Mouse (Mus musculus): ENCODE measurements around the gene Sugt1. TPM values are rescaled to one million over a fixed set of nuclear protein-coding genes. Genes with fewer than 3 reads are reported as not detected.

Gene Sugt1
- polyA plus RNA-seq, 1 experiment from 2014 or later = 183 TPM

GRCm38 (mm10) chr14:79605881-79606280 lies 18.4 kb downstream of the Sugt1 start:
- in situ Hi-C loops (cut with MboI; ENCODE audit: low pct_unique_long_range_greater_than_20kb) = no loop called here

GRCm38 (mm10) chr14:79606392-79606791 lies 18.9 kb downstream of the Sugt1 start:
- in situ Hi-C loops (cut with MboI; ENCODE audit: low pct_unique_long_range_greater_than_20kb) = no loop called here
- ATAC-seq (no peak), DNase-seq (ENCODE audit: low read depth, low spot score) (no peak)
- ChIA-PET CTCF (interaction anchor here (1.2 kb wide), 1 partner anchor 16 kb away, joined by 3 read pairs; no protein-coding TSS in a partner anchor), POLR2A (no interaction called here)
- TF ChIP-seq CTCF (IDR thresholded peaks at IDR 0.05) = no peak
- no peaks in the 10 kb centered on the region for H3K27me3 ChIP-seq

More at GRCm38 (mm10) chr14:79605881-79606280, 18.4 kb downstream of the Sugt1 start:
- no peak for TF ChIP-seq CTCF (IDR thresholded peaks at IDR 0.05)
- ATAC-seq = no peak
- ChIA-PET POLR2A (interaction anchor here (0.6 kb wide), 1 partner anchor 12 kb away, joined by 3 read pairs; no protein-coding TSS in a partner anchor), CTCF (interaction anchor here (1.2 kb wide), 1 partner anchor 16 kb away, joined by 3 read pairs; no protein-coding TSS in a partner anchor)
- no peaks in the 10 kb centered on the region for H3K27me3 ChIP-seq
- no peak for DNase-seq (ENCODE audit: low read depth, low spot score)

GRCm38 (mm10) chr14:79606867-79607266 lies 19.4 kb downstream of the Sugt1 start:
- no peak for ATAC-seq
- POLR2A ChIA-PET = no interaction called here
- CTCF ChIA-PET = interaction anchor here (1.4 to 1.6 kb wide), 2 partner anchors 11 to 17 kb away, joined by 4 read pairs; no protein-coding TSS in a partner anchor
- DNase-seq (ENCODE audit: low read depth, low spot score) = no peak
- no peaks in the 10 kb centered on the region for H3K27me3 ChIP-seq
- in situ Hi-C loops (cut with MboI; ENCODE audit: low pct_unique_long_range_greater_than_20kb) = no loop called here
- TF ChIP-seq CTCF (IDR thresholded peaks at IDR 0.05) = no peak

GRCm38 (mm10) chr14:79607352-79607751 lies 19.9 kb downstream of the Sugt1 start:
- no peak for TF ChIP-seq CTCF (IDR thresholded peaks at IDR 0.05)
- DNase-seq (ENCODE audit: low read depth, low spot score) = no peak
- ATAC-seq = no peak
- in situ Hi-C loops (cut with MboI; ENCODE audit: low pct_unique_long_range_greater_than_20kb) = no loop called here
- CTCF ChIA-PET = interaction anchor here (1.4 to 1.6 kb wide), 2 partner anchors 10 to 16 kb away, joined by 4 read pairs; no protein-coding TSS in a partner anchor
- POLR2A ChIA-PET = no interaction called here
- no peaks in the 10 kb centered on the region for H3K27me3 ChIP-seq

GRCm38 (mm10) chr14:79608286-79608685 lies 20.8 kb downstream of the Sugt1 start:
- ATAC-seq (no peak), DNase-seq (ENCODE audit: low read depth, low spot score) (no peak)
- ChIA-PET CTCF (interaction anchor here (0.9 to 1.6 kb wide), 3 partner anchors 9 to 15 kb away, joined by 3 to 4 read pairs (median 4); no protein-coding TSS in a partner anchor), POLR2A (no interaction called here)
- in situ Hi-C loops (cut with MboI; ENCODE audit: low pct_unique_long_range_greater_than_20kb) = no loop called here
- TF ChIP-seq CTCF (IDR thresholded peaks at IDR 0.05) = no peak
- H3K27me3 ChIP-seq = no peaks in the 10 kb centered on the region

GRCm38 (mm10) chr14:79617121-79617828 lies 29.8 kb downstream of the Sugt1 start:
- in situ Hi-C loops (cut with MboI; ENCODE audit: low pct_unique_long_range_greater_than_20kb) = loop anchor here (10.0 kb wide), 1 partner anchor 298 kb away; no protein-coding TSS in a partner anchor
- peak; percentile 56 for TF ChIP-seq CTCF (IDR thresholded peaks at IDR 0.05)
- CTCF ChIA-PET = interaction anchor here (0.7 to 1.8 kb wide), 17 partner anchors 8 to 295 kb away, joined by 3 to 9 read pairs (median 3); no protein-coding TSS in a partner anchor
- H3K27me3 ChIP-seq = no peaks in the 10 kb centered on the region
- POLR2A ChIA-PET = interaction anchor here (0.7 kb wide), 1 partner anchor 42 kb away, joined by 3 read pairs; no protein-coding TSS in a partner anchor
- DNase-seq (ENCODE audit: low read depth, low spot score) = peak; percentile 9
- no peak for ATAC-seq

- CTCF ChIA-PET = interaction anchor here (1.1 kb wide), 1 partner anchor 292 kb away, joined by 3 read pairs; no protein-coding TSS in a partner anchor
- in situ Hi-C loops (cut with MboI; ENCODE audit: low pct_unique_long_range_greater_than_20kb) = loop anchor here (5.0 to 10.0 kb wide), 3 partner anchors 112 to 605 kb away; no protein-coding TSS in a partner anchor
- TF ChIP-seq CTCF (IDR thresholded peaks at IDR 0.05) = no peak
- ATAC-seq (no peak), DNase-seq (ENCODE audit: low read depth, low spot score) (no peak)
- POLR2A ChIA-PET = no interaction called here
- H3K27me3 ChIP-seq = no peaks in the 10 kb centered on the region
These were observed 32.3 kb downstream of the Sugt1 start for GRCm38 (mm10) chr14:79619802-79620201.

- no peaks in the 10 kb centered on the region for H3K27me3 ChIP-seq
- ChIA-PET CTCF (no interaction called here), POLR2A (interaction anchor here (1.0 kb wide), 1 partner anchor 145 kb away, joined by 5 read pairs; no protein-coding TSS in a partner anchor)
- in situ Hi-C loops (cut with MboI; ENCODE audit: low pct_unique_long_range_greater_than_20kb) = loop anchor here (5.0 to 10.0 kb wide), 2 partner anchors 111 to 604 kb away; no protein-coding TSS in a partner anchor
- DNase-seq (ENCODE audit: low read depth, low spot score) (no peak), ATAC-seq (no peak)
- TF ChIP-seq CTCF (IDR thresholded peaks at IDR 0.05) = no peak
These were observed 33.7 kb downstream of the Sugt1 start for GRCm38 (mm10) chr14:79621143-79621542.

- in situ Hi-C loops (cut with MboI; ENCODE audit: low pct_unique_long_range_greater_than_20kb) = no loop called here
- ATAC-seq (no peak), DNase-seq (ENCODE audit: low read depth, low spot score) (no peak)
- POLR2A ChIA-PET = no interaction called here
- CTCF ChIA-PET = interaction anchor here (1.0 to 1.2 kb wide), 2 partner anchors 14 to 106 kb away, joined by 3 read pairs; no protein-coding TSS in a partner anchor
- H3K27me3 ChIP-seq = no peaks in the 10 kb centered on the region
- no peak for TF ChIP-seq CTCF (IDR thresholded peaks at IDR 0.05)
These were observed 44.8 kb downstream of the Sugt1 start for GRCm38 (mm10) chr14:79632330-79632729.

GRCm38 (mm10) chr14:79633196-79633595 lies 45.7 kb downstream of the Sugt1 start:
- no peaks in the 10 kb centered on the region for H3K27me3 ChIP-seq
- TF ChIP-seq CTCF (IDR thresholded peaks at IDR 0.05) = no peak
- no peak for ATAC-seq
- ChIA-PET POLR2A (no interaction called here), CTCF (no interaction called here)
- in situ Hi-C loops (cut with MboI; ENCODE audit: low pct_unique_long_range_greater_than_20kb) = no loop called here
- DNase-seq (ENCODE audit: low read depth, low spot score) = no peak

- H3K27me3 ChIP-seq = no peaks in the 10 kb centered on the region
- DNase-seq (ENCODE audit: low read depth, low spot score) (no peak), ATAC-seq (no peak)
- in situ Hi-C loops (cut with MboI; ENCODE audit: low pct_unique_long_range_greater_than_20kb) = no loop called here
- TF ChIP-seq CTCF (IDR thresholded peaks at IDR 0.05) = no peak
- ChIA-PET CTCF (no interaction called here), POLR2A (no interaction called here)
These were observed 49.3 kb downstream of the Sugt1 start for GRCm38 (mm10) chr14:79636814-79637213.

Data from Patski (cell line).